Mouse (Mus musculus) T-helper 2 cell (primary cell): ENCODE measurements around the gene Olfr821.
"Not testable (repeated sequence)": the region's sequence is repeated elsewhere in the genome, so short reads cannot be mapped to it uniquely, and the experiment has no call there.

Experiments
- in situ Hi-C: fragments of 300-600 bp; cut with MboI, MseI; formaldehyde crosslinking; loops from one replicate; pipeline ENCODE4 v1.15.1; 2025; ENCODE audit warnings: high pct_unique_total_duplicates

Gene Olfr821

GRCm38 (mm10) chr10:130030048-130030447 lies at the start of gene Olfr821:
Gene Olfr821 (plus strand): TSS chr10:130030348.
- in situ Hi-C loops, result no loop called here

- in situ Hi-C loops, result loop anchor here (10.0 kb wide), 1 partner anchor 103 kb away; no protein-coding TSS in a partner anchor
These were observed 48.3 kb upstream of the Olfr821 start for GRCm38 (mm10) chr10:129981867-129982266.

DNA sequence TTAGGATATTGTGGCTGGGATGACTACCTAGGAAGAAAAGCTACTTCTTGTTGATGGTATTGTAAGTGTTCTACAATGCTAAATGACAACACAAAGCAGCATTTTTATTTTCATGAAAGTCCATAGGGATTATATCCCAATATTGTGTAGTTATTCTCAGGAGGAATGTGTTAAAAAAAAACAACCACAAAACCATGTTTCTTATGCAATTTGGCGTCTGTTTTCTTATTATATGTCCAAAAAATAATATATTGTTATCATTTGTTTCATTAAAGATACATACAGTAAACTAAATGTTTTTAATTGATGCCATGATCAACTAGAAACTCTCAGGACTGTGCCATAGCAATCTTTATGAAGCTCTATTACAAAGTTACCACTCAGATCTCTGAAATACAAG lies 45.2 kb upstream of the Olfr821 start, which contains the start of gene Gm10310:
Gene Gm10310, minus strand, starts transcription at position 101 of the 400 bp plus-strand sequence.
- in situ Hi-C loops, result loop anchor here (10.0 kb wide), 1 partner anchor 100 kb away; no protein-coding TSS in a partner anchor

DNA sequence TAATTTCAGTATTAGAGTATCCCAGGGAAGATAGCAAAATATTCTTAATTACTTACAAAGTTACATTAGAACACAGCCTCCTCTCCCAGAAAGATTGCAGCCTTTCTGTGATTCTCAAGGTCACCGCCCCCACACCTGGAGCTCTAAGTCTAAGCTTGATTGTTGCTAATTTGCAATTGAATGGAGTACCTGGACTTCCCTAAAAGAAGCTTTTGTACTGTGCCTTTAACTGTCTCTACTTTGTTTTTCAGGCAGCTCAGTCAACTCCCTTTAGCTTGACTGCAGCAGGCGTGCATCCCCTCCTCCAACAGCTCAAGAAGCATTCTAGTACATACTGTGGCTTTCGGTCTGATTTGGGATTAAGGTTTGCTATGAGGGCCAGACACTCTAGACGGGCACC lies 26.0 kb upstream of the Olfr821 start:
- in situ Hi-C loops, result not testable (repeated sequence)

DNA sequence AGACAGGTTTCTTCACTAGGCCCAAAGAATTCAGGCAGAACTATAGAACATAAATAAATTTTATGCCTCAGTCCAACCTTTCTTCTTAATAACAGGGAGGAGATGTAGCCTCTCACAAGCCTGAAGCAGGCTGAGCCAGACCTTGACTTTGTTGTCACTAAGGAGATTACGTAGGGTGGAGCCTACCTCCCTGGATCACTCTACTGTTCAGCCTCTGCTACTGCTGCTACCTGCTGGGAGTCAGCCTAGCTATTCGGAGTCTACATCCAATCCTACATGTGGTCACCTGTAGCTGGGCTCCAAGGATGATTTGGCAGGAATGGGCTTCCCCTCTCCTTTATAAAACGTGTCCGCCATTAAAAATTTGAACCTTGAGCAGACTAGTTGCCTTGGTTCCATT lies 24.8 kb upstream of the Olfr821 start:
- in situ Hi-C loops, result not testable (repeated sequence)

GRCm38 (mm10) chr10:130012321-130012720 lies 17.8 kb upstream of the Olfr821 start, which contains the start of gene Olfr820:
Gene Olfr820 (plus strand): TSS chr10:130012621.
- in situ Hi-C loops, result loop anchor here (10.0 kb wide), 1 partner anchor 292 kb away; no protein-coding TSS in a partner anchor

- in situ Hi-C loops, result no loop called here
These were observed 6.9 kb downstream of the Olfr821 start for GRCm38 (mm10) chr10:130037096-130037495.

DNA sequence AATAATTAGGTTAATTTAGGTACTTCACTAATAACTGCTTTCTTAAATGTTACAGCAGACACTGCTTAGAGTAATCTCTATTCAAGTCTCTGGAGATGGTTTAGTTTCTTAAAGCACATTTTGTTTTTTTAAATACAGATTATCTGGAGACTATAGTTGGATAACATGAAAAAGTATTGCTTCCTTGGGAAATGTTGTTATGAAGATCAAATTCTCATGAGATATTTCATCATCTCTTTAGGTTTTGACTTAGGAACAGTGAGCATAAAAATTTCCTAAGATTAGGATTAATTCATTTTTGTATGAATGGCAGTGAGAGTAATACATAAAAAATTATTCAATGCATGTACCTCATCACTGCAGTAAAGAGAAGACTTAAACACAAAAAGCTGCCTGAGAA lies 40.8 kb downstream of the Olfr821 start, which contains the start of gene Olfr822:
Gene Olfr822, plus strand, starts transcription at position 301 of the 400 bp plus-strand sequence.
- in situ Hi-C loops, result no loop called here
